Mouse (Mus musculus) forebrain, embryonic 14.5 days (tissue): ENCODE measurements around the gene Akap2. TPM values are rescaled to one million over a fixed set of nuclear protein-coding genes. Genes with fewer than 3 reads are reported as not detected.

Experiments used
- ATAC-seq: fragments of 200-750 bp; cut with Nextera tagmentation; 2 replicates; pipeline ENCODE4 v1.8.0; 2017; ENCODE audit warnings: mild to moderate bottlenecking, moderate library complexity
- DNase-seq: peaks from one replicate; pipeline ENCODE4 v3.0.0-alpha.2; 2015; ENCODE audit warnings: low spot score
- H3K27ac ChIP-seq: fragments of 300-500 bp; sonication (generic); 2 replicates; pipeline ENCODE4 v1.5.1; 2014; ENCODE audit warnings: low read depth, mild to moderate bottlenecking, control low read depth, low read length, moderate library complexity
- H3K27me3 ChIP-seq: fragments of 300-500 bp; sonication (generic); replicated peaks from 2 replicates; pipeline ENCODE4 v1.6.1; 2014; ENCODE audit warnings: low read length, control low read depth, mixed read lengths; ENCODE audit not compliant: control insufficient read depth, insufficient read depth
- H3K36me3 ChIP-seq: fragments of 300-500 bp; sonication (generic); 2 replicates; pipeline ENCODE4 v1.6.1; 2014; ENCODE audit warnings: low read length, control low read depth; ENCODE audit not compliant: control insufficient read depth, insufficient read depth
- H3K4me1 ChIP-seq: fragments of 300-500 bp; sonication (generic); 2 replicates; pipeline ENCODE4 v1.6.1; 2014; ENCODE audit warnings: antibody characterized with exemption, low read length, control low read depth; ENCODE audit not compliant: control insufficient read depth, insufficient read depth
- H3K4me2 ChIP-seq: fragments of 300-500 bp; sonication (generic); 2 replicates; pipeline ENCODE4 v1.6.1; 2014; ENCODE audit warnings: mild to moderate bottlenecking, control low read depth, low read length
- H3K4me3 ChIP-seq: fragments of 300-500 bp; sonication (generic); 2 replicates; pipeline ENCODE4 v1.5.1; 2014; ENCODE audit warnings: low read depth, low read length, control low read depth
- H3K9ac ChIP-seq: fragments of 300-500 bp; sonication (generic); 2 replicates; pipeline ENCODE4 v1.6.1; 2014; ENCODE audit warnings: mild to moderate bottlenecking, low read length, control low read depth, moderate library complexity
- H3K9me3 ChIP-seq: fragments of 300-500 bp; sonication (generic); replicated peaks from 2 replicates; pipeline ENCODE4 v1.6.1; 2016; ENCODE audit warnings: low read length, control low read depth, mixed read lengths; ENCODE audit not compliant: control insufficient read depth
- WGBS: fragments of 180-500 bp; shearing (Covaris S2); extraction: QIAGEN DNeasy Blood & Tissue Kit; methylation state at CpG from one replicate; pipeline ENCODE4 v1.1.7; 2014; 5-methylcytosine and 5-hydroxymethylcytosine counted together
- polyA plus RNA-seq: library from polyadenylated mRNA; unstranded; fragments of >200 nt; fragmentation: Nextera tagmentation; extraction: Ambion mirVana; gene quantifications from 2 replicates; pipeline ENCODE4 v1.2.1, GENCODE M21; 2014

Akap2 gene
- polyA plus RNA-seq, 1 experiment from 2014 or later, result 5.0 TPM

- Histone ChIP-seq H3K4me1 (no peaks in the 10 kb centered on the region), H3K9ac (no peak overlapping the region), H3K27ac (no peak overlapping the region), H3K27me3 (no peaks in the 10 kb centered on the region), H3K9me3 (no peaks in the 10 kb centered on the region), H3K4me2 (no peak overlapping the region), H3K36me3 (no peaks in the 10 kb centered on the region), H3K4me3 (no peak overlapping the region)
- no peak for ATAC-seq
- DNase-seq, result no peak
- WGBS, result 68% methylated on average over 7 of the region's 7 CpGs
Observed at GRCm38 (mm10) chr4:57762424-57762823, 45.0 kb downstream of the Akap2 start.

DNA sequence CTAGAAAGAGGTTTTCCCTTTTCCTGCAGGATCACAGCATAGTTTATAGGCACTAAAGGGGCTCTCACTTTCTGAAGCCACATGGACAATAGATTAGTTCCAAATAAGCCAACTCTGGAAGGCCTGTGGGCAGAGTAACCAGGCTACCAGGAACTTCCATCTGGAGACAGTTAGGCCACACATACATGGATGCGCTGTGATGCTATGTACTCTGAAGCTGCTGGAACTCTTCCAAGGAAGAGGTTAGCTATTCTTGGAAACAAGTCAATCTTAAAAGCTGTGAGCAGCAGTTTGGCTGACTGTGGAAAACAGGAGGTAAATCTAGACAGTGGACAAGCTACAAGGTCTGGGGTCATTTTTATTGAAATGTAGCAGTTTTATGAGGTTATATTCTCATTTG, 46.9 kb downstream of the Akap2 start:
- Histone ChIP-seq H3K4me1 (no peaks in the 10 kb centered on the region), H3K9ac (no peak overlapping the region), H3K27me3 (no peaks in the 10 kb centered on the region), H3K4me3 (no peak overlapping the region), H3K36me3 (no peaks in the 10 kb centered on the region), H3K4me2 (no peak overlapping the region), H3K9me3 (no peaks in the 10 kb centered on the region), H3K27ac (no peak overlapping the region)
- ATAC-seq (no peak), DNase-seq (peak; percentile 43)
- 54% methylated on average over 1 of the region's 1 CpGs for WGBS

DNA sequence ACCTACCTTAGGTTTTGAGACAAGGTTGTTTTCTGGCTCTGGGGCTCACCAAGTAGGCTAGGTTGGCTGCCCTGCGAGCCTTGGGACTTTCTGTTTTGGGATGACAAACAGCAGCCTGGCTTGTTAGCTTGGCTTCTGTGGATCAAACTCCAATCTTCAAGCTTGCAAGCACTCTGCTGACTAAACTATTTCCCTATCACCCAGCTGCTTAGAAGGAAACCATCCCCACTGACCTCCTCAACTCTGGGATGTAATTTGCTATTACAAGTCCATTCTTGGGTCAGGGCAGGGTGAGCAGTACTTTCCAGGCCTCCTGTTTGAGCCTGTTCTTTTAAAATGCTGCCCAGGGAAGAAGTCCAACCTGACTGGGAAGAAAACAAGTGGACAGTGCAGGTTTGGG, 47.5 kb downstream of the Akap2 start:
- no peaks in the 10 kb centered on the region for H3K27me3 ChIP-seq
- H3K4me1 ChIP-seq, result no peaks in the 10 kb centered on the region
- no peak overlapping the region for H3K9ac ChIP-seq
- no peaks in the 10 kb centered on the region for H3K36me3 ChIP-seq
- WGBS, result 91% methylated on average over 1 of the region's 1 CpGs
- DNase-seq (no peak), ATAC-seq (no peak)
- no peak overlapping the region for H3K4me3 ChIP-seq
- H3K4me2 ChIP-seq, result no peak overlapping the region
- no peak overlapping the region for H3K27ac ChIP-seq
- no peaks in the 10 kb centered on the region for H3K9me3 ChIP-seq

GRCm38 (mm10) chr4:57765806-57766205, 48.3 kb downstream of the Akap2 start:
- H3K4me2 ChIP-seq, result no peak overlapping the region
- ATAC-seq (no peak), DNase-seq (no peak)
- H3K4me1 ChIP-seq, result no peaks in the 10 kb centered on the region
- 19% methylated on average over 4 of the region's 4 CpGs for WGBS
- no peak overlapping the region for H3K4me3 ChIP-seq
- H3K27me3 ChIP-seq, result no peaks in the 10 kb centered on the region
- no peak overlapping the region for H3K27ac ChIP-seq
- H3K9me3 ChIP-seq, result no peaks in the 10 kb centered on the region
- H3K9ac ChIP-seq, result no peak overlapping the region
- no peaks in the 10 kb centered on the region for H3K36me3 ChIP-seq

- WGBS, result 95% methylated on average over 3 of the region's 3 CpGs
- DNase-seq (no peak), ATAC-seq (no peak)
- Histone ChIP-seq H3K9ac (no peak overlapping the region), H3K27ac (no peak overlapping the region), H3K27me3 (no peaks in the 10 kb centered on the region), H3K4me1 (no peaks in the 10 kb centered on the region), H3K4me3 (no peak overlapping the region), H3K4me2 (no peak overlapping the region), H3K9me3 (no peaks in the 10 kb centered on the region), H3K36me3 (no peaks in the 10 kb centered on the region)
Observed at GRCm38 (mm10) chr4:57769007-57769406, 51.5 kb downstream of the Akap2 start.

DNA sequence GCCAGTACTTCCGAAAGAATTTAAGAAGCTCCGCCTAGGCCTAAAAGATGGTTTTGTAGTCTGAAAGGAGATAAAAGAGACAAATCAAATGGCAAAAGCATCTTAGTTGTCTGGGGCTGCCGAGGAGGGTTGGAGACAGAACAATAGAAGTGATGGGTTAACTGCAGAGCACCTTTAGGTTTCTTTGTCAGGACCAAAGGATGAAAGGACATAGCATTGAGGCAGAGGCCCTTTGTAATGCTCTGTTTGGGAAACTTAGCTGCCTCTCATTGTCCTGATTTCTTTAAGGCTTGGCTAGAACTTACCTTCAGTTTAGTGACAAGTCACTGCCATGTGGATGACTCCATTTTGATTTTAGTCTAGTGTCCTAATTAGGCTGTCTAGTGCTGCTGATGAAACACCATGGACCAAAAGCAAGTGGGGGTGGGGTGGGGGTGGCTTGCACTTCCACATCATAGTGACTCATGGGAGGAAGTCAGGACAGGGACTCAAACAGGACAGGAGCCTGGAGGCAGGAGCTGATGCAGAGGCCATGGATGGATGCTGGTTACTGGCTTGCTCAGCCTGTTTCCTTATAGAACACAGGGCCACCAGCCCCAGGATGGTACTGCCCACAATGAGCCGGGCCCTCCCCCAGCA, 52.8 kb downstream of the Akap2 start:
- H3K4me3 ChIP-seq, result no peak overlapping the region
- H3K27ac ChIP-seq, result no peak overlapping the region
- no peaks in the 10 kb centered on the region for H3K4me1 ChIP-seq
- no peak overlapping the region for H3K4me2 ChIP-seq
- no peaks in the 10 kb centered on the region for H3K27me3 ChIP-seq
- no peak for ATAC-seq
- no peak for DNase-seq
- WGBS, result 64% methylated on average over 4 of the region's 4 CpGs
- H3K9me3 ChIP-seq, result no peaks in the 10 kb centered on the region
- H3K36me3 ChIP-seq, result no peaks in the 10 kb centered on the region
- H3K9ac ChIP-seq, result no peak overlapping the region

DNA sequence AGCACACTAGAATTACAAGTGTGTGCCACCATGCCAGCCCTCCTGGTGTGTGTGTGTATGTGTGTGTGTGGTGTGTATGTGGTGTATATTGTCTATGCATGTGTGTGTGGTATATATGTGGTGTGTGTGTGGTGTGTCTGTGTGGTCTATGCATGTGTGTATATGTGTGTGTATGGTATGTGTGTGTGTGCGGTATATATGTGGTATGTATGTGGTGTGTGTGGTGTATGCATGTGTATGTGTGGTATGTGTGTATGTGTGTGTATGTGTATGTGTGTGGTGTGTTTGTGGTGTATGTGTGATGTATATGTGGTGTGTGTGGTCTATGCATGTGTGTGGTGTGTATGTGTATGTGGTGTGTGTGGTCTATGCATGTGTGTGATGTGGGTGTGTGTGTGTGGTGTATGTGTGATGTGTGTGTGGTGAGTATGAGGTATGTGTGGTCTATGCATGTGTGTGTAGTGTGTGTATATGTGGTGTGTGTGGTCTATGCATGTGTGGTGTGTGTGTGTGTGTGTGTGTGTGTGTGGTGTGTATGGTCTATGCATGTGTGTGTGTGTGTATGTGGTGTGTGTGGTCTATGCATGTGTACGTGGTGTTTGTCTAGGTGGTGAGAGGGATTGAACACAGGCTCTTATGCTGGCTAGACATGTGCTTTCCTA, 54.2 kb downstream of the Akap2 start:
- Histone ChIP-seq H3K4me2 (no peak overlapping the region), H3K27ac (no peak overlapping the region), H3K9ac (no peak overlapping the region), H3K4me1 (no peaks in the 10 kb centered on the region), H3K27me3 (no peaks in the 10 kb centered on the region), H3K36me3 (no peaks in the 10 kb centered on the region), H3K9me3 (no peaks in the 10 kb centered on the region), H3K4me3 (no peak overlapping the region)
- ATAC-seq (no peak), DNase-seq (no peak)
- WGBS, result 92% methylated on average over 2 of the region's 2 CpGs

DNA sequence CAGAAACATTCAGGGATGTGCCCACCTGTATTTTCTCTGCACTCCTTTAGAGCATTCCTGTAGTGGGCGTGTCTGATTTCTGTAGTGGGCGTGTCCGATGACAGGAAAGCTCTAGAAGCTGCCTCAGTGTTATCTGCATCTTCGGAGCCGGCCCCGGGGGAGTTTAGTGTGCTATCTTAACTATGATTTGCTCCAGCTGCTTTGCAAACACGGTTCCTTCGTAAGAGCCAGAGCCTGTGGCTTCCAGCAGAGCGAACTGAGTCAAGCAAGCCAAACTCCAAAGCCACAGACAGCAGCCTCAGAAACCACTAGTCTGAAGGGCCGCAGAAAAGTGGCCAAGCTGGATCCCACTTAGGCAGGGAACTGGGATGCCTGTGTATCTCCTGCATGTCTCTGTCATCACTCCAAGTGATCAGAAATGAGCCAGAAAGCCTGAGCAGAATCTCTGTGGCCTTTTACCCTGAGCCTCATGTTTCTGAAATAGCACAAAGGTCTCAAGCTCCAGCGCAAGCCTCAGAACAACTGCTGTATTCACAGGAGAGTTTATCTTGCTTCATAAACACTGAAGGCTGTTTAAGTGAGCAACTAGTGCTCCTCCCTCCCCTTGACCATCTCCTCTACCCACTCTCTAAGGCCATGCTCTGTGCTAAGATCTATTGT, 55.5 kb downstream of the Akap2 start:
- Histone ChIP-seq H3K4me1 (no peaks in the 10 kb centered on the region), H3K27me3 (no peaks in the 10 kb centered on the region), H3K4me3 (no peak overlapping the region), H3K27ac (no peak overlapping the region), H3K36me3 (no peaks in the 10 kb centered on the region), H3K9ac (no peak overlapping the region), H3K9me3 (no peaks in the 10 kb centered on the region), H3K4me2 (no peak overlapping the region)
- DNase-seq, result no peak
- WGBS, result 64% methylated on average over 11 of the region's 11 CpGs
- ATAC-seq, result no peak

DNA sequence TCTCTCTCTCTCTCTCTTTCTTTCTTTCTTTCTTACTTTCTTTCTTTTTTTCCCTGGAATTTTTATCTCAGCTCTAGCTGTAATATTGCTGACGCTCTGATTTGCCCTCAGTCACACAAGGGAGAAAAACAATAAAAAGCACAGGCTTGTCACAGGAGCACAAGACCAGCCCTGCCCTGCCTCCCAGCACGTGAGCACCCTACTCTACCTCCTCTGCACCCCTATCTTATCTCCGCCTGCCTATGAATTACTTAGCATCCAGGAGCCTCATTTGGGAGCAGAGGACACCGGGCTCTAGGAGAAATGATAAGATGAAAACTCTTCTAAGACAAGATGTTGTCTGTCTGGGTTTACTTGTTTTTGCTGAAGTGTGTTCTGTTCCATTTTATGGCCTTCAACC, 57.1 kb downstream of the Akap2 start:
- no peaks in the 10 kb centered on the region for H3K4me1 ChIP-seq
- H3K36me3 ChIP-seq, result no peaks in the 10 kb centered on the region
- 67% methylated on average over 4 of the region's 4 CpGs for WGBS
- H3K9ac ChIP-seq, result no peak overlapping the region
- H3K9me3 ChIP-seq, result no peaks in the 10 kb centered on the region
- no peaks in the 10 kb centered on the region for H3K27me3 ChIP-seq
- no peak overlapping the region for H3K27ac ChIP-seq
- DNase-seq (no peak), ATAC-seq (no peak)
- no peak overlapping the region for H3K4me3 ChIP-seq
- no peak overlapping the region for H3K4me2 ChIP-seq
